Comparison of ENCODE assay signal across 13 mouse cellular contexts in the genomic region with DNA sequence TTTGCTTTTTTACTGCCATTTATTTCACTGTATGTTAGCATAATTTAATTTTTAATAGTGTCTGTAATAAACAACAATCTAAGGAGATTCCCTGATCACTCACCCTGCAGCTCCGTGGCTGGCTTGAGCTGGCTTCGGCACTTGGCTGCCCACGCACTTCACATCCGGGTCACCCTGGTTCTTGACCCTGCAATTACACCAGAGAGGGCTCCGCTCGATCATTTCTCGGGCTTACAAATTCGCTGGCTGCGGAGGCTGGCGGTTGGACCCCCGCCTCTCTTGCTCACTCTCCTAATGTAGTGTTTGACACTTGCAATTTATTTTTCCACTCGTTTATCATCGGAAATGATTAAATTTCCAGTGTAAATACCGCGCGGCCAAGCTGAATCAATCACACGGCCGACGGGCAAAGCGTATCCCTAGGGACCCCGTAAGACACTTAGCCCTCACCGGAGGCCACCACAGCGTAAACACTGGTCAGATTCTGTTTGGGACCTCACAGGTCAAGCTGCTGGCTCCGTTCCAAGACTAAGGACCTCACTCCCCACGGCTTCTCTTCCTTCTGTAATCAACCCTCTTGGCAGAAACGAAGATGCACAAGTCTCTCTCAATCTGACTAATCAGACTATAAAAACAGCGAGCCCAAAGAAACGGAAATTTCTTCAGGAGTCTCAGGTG.
DNase-seq lines count a peak whose midpoint lies in the region; ATAC-seq and TF ChIP-seq lines count a peak whose summit lies in the region.
"Had no signal": no experiment of that assay in that cellular context is flagged by ENCODE, and none has a peak within 500 bp of the region (broad histone marks: within the 10 kb centered on the region; RNA-seq: fewer than 3 reads in every experiment).

No protein-coding gene starts in this region.

- H3K4me1 ChIP-seq in hindbrain, embryonic 11.5 days (replicated peaks; ENCODE audit: control insufficient read depth, insufficient read depth, low read length) = no peaks in the 10 kb centered on the region
- H3K4me1 ChIP-seq in hindbrain, embryonic 10.5 days (replicated peaks) = peaks cover 17% of the 10 kb centered on the region
- H3K4me1 ChIP-seq in E14TG2a.4 (replicated peaks; ENCODE audit: low read depth, low read length) = no peaks in the 10 kb centered on the region
- no peaks in the 10 kb centered on the region; the same call in 1 of the 2 replicates for H3K4me1 ChIP-seq in hindbrain, embryonic 14.5 days (replicated peaks; ENCODE audit: control insufficient read depth, insufficient read depth, low read length)
- H3K4me1 ChIP-seq in limb, embryonic 10.5 days = peaks cover 27% of the 10 kb centered on the region

- H3K27ac ChIP-seq in hindbrain, embryonic 11.5 days (ENCODE audit: low read depth, low read length) = no peak overlapping the region
- no peak overlapping the region for H3K27ac ChIP-seq in hindbrain, embryonic 10.5 days
- no peak overlapping the region for H3K27ac ChIP-seq in hindbrain, embryonic 14.5 days
- H3K27ac ChIP-seq in limb, embryonic 10.5 days = no peak overlapping the region
- H3K27ac ChIP-seq: embryonic facial prominence, embryonic 15.5 days; liver, embryonic 14.5 days had no signal

- no peaks in the 10 kb centered on the region for H3K9me3 ChIP-seq in hindbrain, embryonic 11.5 days (ENCODE audit: control insufficient read depth, low read length)
- no peaks in the 10 kb centered on the region for H3K9me3 ChIP-seq in hindbrain, embryonic 10.5 days
- no peaks in the 10 kb centered on the region for H3K9me3 ChIP-seq in E14TG2a.4 (ENCODE audit: low read length)
- no peaks in the 10 kb centered on the region for H3K9me3 ChIP-seq in hindbrain, embryonic 14.5 days (ENCODE audit: control insufficient read depth, low read length)
- H3K9me3 ChIP-seq in limb, embryonic 10.5 days (replicated peaks) = no peaks in the 10 kb centered on the region
- H3K9me3 ChIP-seq: embryonic facial prominence, embryonic 15.5 days had no signal

- H3K27me3 ChIP-seq in hindbrain, embryonic 11.5 days (ENCODE audit: control insufficient read depth, insufficient read depth, low read length) = no peaks in the 10 kb centered on the region
- H3K27me3 ChIP-seq in hindbrain, embryonic 10.5 days (ENCODE audit: insufficient read depth, poor library complexity, severe bottlenecking) = no peaks in the 10 kb centered on the region
- peaks cover 2% of the 10 kb centered on the region; the same call in 1 of the 2 replicates for H3K27me3 ChIP-seq in E14TG2a.4 (ENCODE audit: insufficient read depth, low read length)
- no peaks in the 10 kb centered on the region for H3K27me3 ChIP-seq in hindbrain, embryonic 14.5 days (ENCODE audit: control insufficient read depth, insufficient read depth, low read length)
- H3K27me3 ChIP-seq in limb, embryonic 10.5 days (ENCODE audit: low read depth, poor library complexity, severe bottlenecking) = no peaks in the 10 kb centered on the region
- H3K27me3 ChIP-seq: embryonic facial prominence, embryonic 15.5 days had no signal

- H3K4me2 ChIP-seq in hindbrain, embryonic 11.5 days (replicated peaks; ENCODE audit: low read depth, low read length) = no peak overlapping the region
- peak overlapping the region; percentile 27 for H3K4me2 ChIP-seq in hindbrain, embryonic 14.5 days (replicated peaks)
- H3K4me2 ChIP-seq: embryonic facial prominence, embryonic 15.5 days had no signal

- H3K36me3 ChIP-seq in hindbrain, embryonic 11.5 days (ENCODE audit: control insufficient read depth, insufficient read depth, low read length) = no peaks in the 10 kb centered on the region
- H3K36me3 ChIP-seq in hindbrain, embryonic 10.5 days = no peaks in the 10 kb centered on the region
- no peaks in the 10 kb centered on the region for H3K36me3 ChIP-seq in E14TG2a.4 (ENCODE audit: insufficient read depth, low read length)
- no peaks in the 10 kb centered on the region for H3K36me3 ChIP-seq in hindbrain, embryonic 14.5 days (replicated peaks; ENCODE audit: control insufficient read depth, insufficient read depth)
- H3K36me3 ChIP-seq in limb, embryonic 10.5 days = no peaks in the 10 kb centered on the region
- H3K36me3 ChIP-seq: embryonic facial prominence, embryonic 15.5 days had no signal

- 67% methylated on average over 28 of the region's 28 CpGs for WGBS in hindbrain, embryonic 11.5 days
- WGBS in hindbrain, embryonic 10.5 days = 80% methylated on average over 28 of the region's 28 CpGs
- WGBS in hindbrain, embryonic 14.5 days = 53% methylated on average over 28 of the region's 28 CpGs
- WGBS in limb, embryonic 10.5 days = 77% methylated on average over 28 of the region's 28 CpGs

- TF ChIP-seq CTCF in E14TG2a.4 (conservative IDR thresholded peaks at IDR 0.05; ENCODE audit: low read length) = no peak

- DNase-seq in hindbrain, embryonic 11.5 days (ENCODE audit: low spot score) = peak; percentile 24
- DNase-seq in hindbrain, embryonic 10.5 days (ENCODE audit: low spot score) = no peak
- DNase-seq in hindbrain, embryonic 14.5 days (ENCODE audit: low spot score) = no peak
- DNase-seq in kidney, postnatal 4 days = peak; percentile 53 to 65
- DNase-seq in thymus, postnatal 36 days = no peak
- no peak for DNase-seq in limb, embryonic 10.5 days (ENCODE audit: low spot score)
- no peak for DNase-seq in cerebellum, postnatal 25 days
- DNase-seq: cerebellum, postnatal 10 days; gastrocnemius, postnatal 10 days had no signal

- no peak overlapping the region for H3K4me3 ChIP-seq in hindbrain, embryonic 11.5 days (ENCODE audit: low read depth, low read length)
- H3K4me3 ChIP-seq in hindbrain, embryonic 10.5 days = no peak overlapping the region
- H3K4me3 ChIP-seq in E14TG2a.4 (replicated peaks; ENCODE audit: low read length) = peak overlapping the region; percentile 53
- H3K4me3 ChIP-seq in hindbrain, embryonic 14.5 days (replicated peaks; ENCODE audit: low read length) = no peak overlapping the region
- H3K4me3 ChIP-seq in limb, embryonic 10.5 days = no peak overlapping the region
- H3K4me3 ChIP-seq: embryonic facial prominence, embryonic 15.5 days had no signal

- ATAC-seq in hindbrain, embryonic 11.5 days (ENCODE audit: low FRiP score) = no peak
- ATAC-seq in hindbrain, embryonic 14.5 days (ENCODE audit: low FRiP score) = no peak; the same call in 1 of the 2 replicates
- ATAC-seq: forebrain, embryonic 14.5 days had no signal

- no peak overlapping the region for H3K9ac ChIP-seq in hindbrain, embryonic 11.5 days (ENCODE audit: low read depth, low read length)
- H3K9ac ChIP-seq in hindbrain, embryonic 14.5 days = no peak overlapping the region
- H3K9ac ChIP-seq: embryonic facial prominence, embryonic 15.5 days; liver, embryonic 14.5 days had no signal

Comparison
In these comparisons a context has a peak if more than half of its experiments do, and no peak if none do; other contexts are left out.
1. DNase-seq: peak in hindbrain, embryonic 11.5 days (single experiment) and kidney, postnatal 4 days (2 of 2); none in hindbrain, embryonic 10.5 days (single experiment), hindbrain, embryonic 14.5 days (single experiment), thymus, postnatal 36 days (0 of 2), limb, embryonic 10.5 days (single experiment) and cerebellum, postnatal 25 days (0 of 2).